Mouse (Mus musculus): ENCODE data around the gene Nfkbie.
A peak's percentile ranks its signal among the peaks of the same experiment; 100 is the strongest.

Nfkbie gene

GRCm38 (mm10) chr17:45555452-45556106 lies at the start of gene Nfkbie:
TSS of gene Nfkbie (plus strand) at chr17:45555703.
- DNase-seq (ENCODE audit: low read depth, low spot score), result peak; percentile 93

GRCm38 (mm10) chr17:45505941-45506465 lies 49.5 kb upstream of the Nfkbie start:
- no peak for DNase-seq (ENCODE audit: low read depth, low spot score)

- DNase-seq (ENCODE audit: low read depth, low spot score), result peak; percentile 94
These were observed 48.8 kb upstream of the Nfkbie start, which contains the start of gene Aars2 for GRCm38 (mm10) chr17:45506700-45507189. TSS of gene Aars2 (plus strand) at chr17:45506841.

- no peak for DNase-seq (ENCODE audit: low read depth, low spot score)
These were observed 44.6 kb upstream of the Nfkbie start for GRCm38 (mm10) chr17:45510871-45511270.

- DNase-seq (ENCODE audit: low read depth, low spot score), result no peak
These were observed 43.7 kb upstream of the Nfkbie start for GRCm38 (mm10) chr17:45511757-45512156.

GRCm38 (mm10) chr17:45515204-45515726 lies 40.2 kb upstream of the Nfkbie start:
- DNase-seq (ENCODE audit: low read depth, low spot score), result no peak

GRCm38 (mm10) chr17:45515806-45516205 lies 39.7 kb upstream of the Nfkbie start:
- DNase-seq (ENCODE audit: low read depth, low spot score), result peak; percentile 17

GRCm38 (mm10) chr17:45516488-45516887 lies 39.0 kb upstream of the Nfkbie start:
- DNase-seq (ENCODE audit: low read depth, low spot score), result peak; percentile 83

GRCm38 (mm10) chr17:45517135-45517534 lies 38.4 kb upstream of the Nfkbie start:
- no peak for DNase-seq (ENCODE audit: low read depth, low spot score)

- no peak for DNase-seq (ENCODE audit: low read depth, low spot score)
These were observed 37.8 kb upstream of the Nfkbie start for GRCm38 (mm10) chr17:45517549-45518215.

GRCm38 (mm10) chr17:45518766-45519475 lies 36.6 kb upstream of the Nfkbie start:
- DNase-seq (ENCODE audit: low read depth, low spot score), result no peak

GRCm38 (mm10) chr17:45520136-45520535 lies 35.4 kb upstream of the Nfkbie start:
- no peak for DNase-seq (ENCODE audit: low read depth, low spot score)

GRCm38 (mm10) chr17:45523263-45523662 lies 32.2 kb upstream of the Nfkbie start, which contains the start of gene Tcte1:
TSS of gene Tcte1 (plus strand) at chr17:45523434.
- DNase-seq (ENCODE audit: low read depth, low spot score), result no peak

- no peak for DNase-seq (ENCODE audit: low read depth, low spot score)
These were observed 30.5 kb upstream of the Nfkbie start for GRCm38 (mm10) chr17:45524961-45525360.

- DNase-seq (ENCODE audit: low read depth, low spot score), result no peak
These were observed 28.9 kb upstream of the Nfkbie start for GRCm38 (mm10) chr17:45526571-45526970.

GRCm38 (mm10) chr17:45530346-45530782 lies 25.1 kb upstream of the Nfkbie start:
- DNase-seq (ENCODE audit: low read depth, low spot score), result no peak

- no peak for DNase-seq (ENCODE audit: low read depth, low spot score)
These were observed 22.6 kb upstream of the Nfkbie start for GRCm38 (mm10) chr17:45532896-45533295.

GRCm38 (mm10) chr17:45536264-45536663 lies 19.2 kb upstream of the Nfkbie start:
- DNase-seq (ENCODE audit: low read depth, low spot score), result no peak

- no peak for DNase-seq (ENCODE audit: low read depth, low spot score)
These were observed 17.1 kb upstream of the Nfkbie start for GRCm38 (mm10) chr17:45538394-45538793.

GRCm38 (mm10) chr17:45539664-45540063 lies 15.8 kb upstream of the Nfkbie start:
- no peak for DNase-seq (ENCODE audit: low read depth, low spot score)

- no peak for DNase-seq (ENCODE audit: low read depth, low spot score)
These were observed 13.4 kb upstream of the Nfkbie start for GRCm38 (mm10) chr17:45542129-45542528.

- DNase-seq (ENCODE audit: low read depth, low spot score), result no peak
These were observed 12.8 kb upstream of the Nfkbie start for GRCm38 (mm10) chr17:45542705-45543104.

Data from 3T3-L1 (cell line).